Mouse (Mus musculus): ENCODE measurements around the gene Lingo1.

GRCm38 (mm10) chr9:56774231-56774630, 22.0 kb downstream of the Lingo1 start:
- TF ChIP-seq CTCF (IDR thresholded peaks at IDR 0.05; ENCODE audit: extremely low read depth, insufficient read length, insufficient replicate concordance, low read depth, low read length) (peak; percentile 60; the same call in 1 of the 2 replicates), POLR2A (IDR thresholded peaks at IDR 0.05; ENCODE audit: low read depth, low read length) (no peak)
